Comparison of ENCODE assay signal across 11 mouse cellular contexts in the genomic region with DNA sequence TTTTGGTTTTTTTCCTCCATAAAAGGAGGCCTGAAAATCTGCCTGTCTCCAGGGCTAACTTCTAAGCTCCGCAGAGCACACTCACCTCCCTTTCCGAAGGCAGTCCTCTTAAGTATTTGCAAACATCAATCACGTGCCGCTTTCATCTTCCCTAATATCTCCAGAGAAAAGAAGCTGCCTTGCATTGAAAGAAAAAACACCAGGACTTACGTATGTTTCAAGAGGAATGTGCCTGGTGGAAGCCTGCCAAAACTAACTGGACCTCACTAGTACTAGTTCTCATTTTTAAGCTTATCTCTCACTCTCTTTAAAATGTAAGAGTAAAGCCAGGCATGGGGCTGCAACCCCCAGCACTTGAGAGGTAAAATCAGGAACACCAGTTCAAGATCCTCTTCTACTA. TPM values are rescaled to one million over a fixed set of nuclear protein-coding genes. Genes with fewer than 3 reads are reported as not detected.
A peak's percentile ranks its signal among the peaks of the same experiment; 100 is the strongest.
DNase-seq lines count a peak whose midpoint lies in the region; ATAC-seq lines count a peak whose summit lies in the region.
"Had no signal": no experiment of that assay in that cellular context is flagged by ENCODE, and none has a peak within 500 bp of the region (broad histone marks: within the 10 kb centered on the region; RNA-seq: fewer than 3 reads in every experiment).

No protein-coding gene starts in this region.

- peak overlapping the region; percentile 55; the same call in 1 of the 2 replicates for H3K27ac ChIP-seq in kidney, embryonic 14.5 days (ENCODE audit: low read depth, low read length)
- no peak overlapping the region for H3K27ac ChIP-seq in midbrain, embryonic 15.5 days
- H3K27ac ChIP-seq: hindbrain, postnatal 0 days; liver, embryonic 15.5 days had no signal

- no peaks in the 10 kb centered on the region for H3K36me3 ChIP-seq in kidney, embryonic 14.5 days (ENCODE audit: control insufficient read depth, insufficient read depth, low read length)
- H3K36me3 ChIP-seq in midbrain, embryonic 15.5 days (replicated peaks): no peaks in the 10 kb centered on the region
- H3K36me3 ChIP-seq: liver, embryonic 15.5 days had no signal

- no peaks in the 10 kb centered on the region for H3K27me3 ChIP-seq in kidney, embryonic 14.5 days (ENCODE audit: control insufficient read depth, insufficient read depth, low read length)
- no peaks in the 10 kb centered on the region for H3K27me3 ChIP-seq in midbrain, embryonic 15.5 days (replicated peaks)
- H3K27me3 ChIP-seq: liver, embryonic 15.5 days had no signal

- ATAC-seq in kidney, embryonic 14.5 days (ENCODE audit: low FRiP score, low TSS enrichment): no peak
- no peak for ATAC-seq in midbrain, embryonic 15.5 days (replicated peaks)
- ATAC-seq: hindbrain, postnatal 0 days had no signal

- H3K4me3 ChIP-seq in kidney, embryonic 14.5 days (ENCODE audit: low read length): no peak overlapping the region
- H3K4me3 ChIP-seq in midbrain, embryonic 15.5 days: no peak overlapping the region
- H3K4me3 ChIP-seq: liver, embryonic 15.5 days had no signal

- no peaks in the 10 kb centered on the region for H3K4me1 ChIP-seq in kidney, embryonic 14.5 days (ENCODE audit: control insufficient read depth, insufficient read depth, low read length)
- H3K4me1 ChIP-seq in midbrain, embryonic 15.5 days: 0 out of 2 replicates have a peak, but pooled peaks cover 2% of the 10 kb centered on the region
- H3K4me1 ChIP-seq: liver, embryonic 15.5 days had no signal

- WGBS in kidney, embryonic 14.5 days: 44% methylated on average over 5 of the region's 5 CpGs
- whole genome bisulfite sequencing in midbrain, embryonic 15.5 days: 52% methylated on average over 5 of the region's 5 CpGs

- no peak overlapping the region for H3K9ac ChIP-seq in kidney, embryonic 14.5 days (ENCODE audit: low read depth, low read length)
- H3K9ac ChIP-seq in midbrain, embryonic 15.5 days: no peak overlapping the region
- H3K9ac ChIP-seq: liver, embryonic 15.5 days had no signal

- peak; percentile 35 for DNase-seq in adrenal gland, postnatal 10 days
- no peak for DNase-seq in adrenal gland, adult 18-20 months (ENCODE audit: low spot score in 2 of 2)
- DNase-seq in kidney, adult 8-10 months: no peak
- peak; percentile 29 for DNase-seq in 3T3-L1 (ENCODE audit: low read depth, low spot score)
- DNase-seq in kidney, postnatal 4 days: peak; percentile 28 to 57
- no peak for DNase-seq in urinary bladder, adult 18-20 months (ENCODE audit: low spot score in 2 of 2)
- DNase-seq: cerebellum, postnatal 14 days had no signal

- H3K9me3 ChIP-seq in kidney, embryonic 14.5 days (ENCODE audit: control insufficient read depth, low read length): peaks cover 2% of the 10 kb centered on the region; the same call in 1 of the 2 replicates
- no peaks in the 10 kb centered on the region for H3K9me3 ChIP-seq in midbrain, embryonic 15.5 days
- H3K9me3 ChIP-seq: liver, embryonic 15.5 days had no signal

- H3K4me2 ChIP-seq in kidney, embryonic 14.5 days (replicated peaks; ENCODE audit: low read depth, low read length): no peak overlapping the region
- H3K4me2 ChIP-seq in midbrain, embryonic 15.5 days: no peak overlapping the region
- H3K4me2 ChIP-seq: liver, embryonic 15.5 days had no signal

RNA-seq across cellular contexts. Expression of gene Akap12, which starts 59.4 kb away (rescaled TPM):
- total RNA-seq in adrenal gland, postnatal 10 days (2021): 10 to 100 TPM; 39.3 to 44.8 TPM
- 10 to 100 TPM; 17.1 to 27.2 TPM for total RNA-seq in adrenal gland, adult 18-20 months (2021)
- polyA plus RNA-seq in kidney, embryonic 14.5 days (2014; fragmentation: Nextera tagmentation; extraction: Ambion mirVana): 49.1 and 70.7 TPM in 2 replicates
- 40.8 and 41.5 TPM in 2 replicates for polyA plus RNA-seq in midbrain, embryonic 15.5 days (2015; fragmentation: Nextera tagmentation; extraction: Ambion mirVana)

Comparison
In these comparisons a context has a peak if more than half of its experiments do, and no peak if none do; other contexts are left out.
1. DNase-seq: peak in adrenal gland, postnatal 10 days (single experiment), 3T3-L1 (single experiment) and kidney, postnatal 4 days (2 of 2); none in adrenal gland, adult 18-20 months (0 of 2), kidney, adult 8-10 months (0 of 2) and urinary bladder, adult 18-20 months (0 of 2).